Mouse (Mus musculus) adrenal gland (tissue): Measurements from ENCODE around the gene L2hgdh.

Experiments
- intact Hi-C: fragments of 180-260 bp; cut with DNase I; formaldehyde crosslinking; loops from one replicate; pipeline ENCODE4 v1.15.1; 2025

The L2hgdh gene

GRCm38 (mm10) chr12:69732221-69732620 lies 7.5 kb upstream of the L2hgdh start:
- intact Hi-C loops, result no loop called here

- intact Hi-C loops, result no loop called here
These were observed 5.6 kb upstream of the L2hgdh start for GRCm38 (mm10) chr12:69730306-69730705.

GRCm38 (mm10) chr12:69729246-69729645 lies 4.6 kb upstream of the L2hgdh start:
- intact Hi-C loops, result no loop called here

DNA sequence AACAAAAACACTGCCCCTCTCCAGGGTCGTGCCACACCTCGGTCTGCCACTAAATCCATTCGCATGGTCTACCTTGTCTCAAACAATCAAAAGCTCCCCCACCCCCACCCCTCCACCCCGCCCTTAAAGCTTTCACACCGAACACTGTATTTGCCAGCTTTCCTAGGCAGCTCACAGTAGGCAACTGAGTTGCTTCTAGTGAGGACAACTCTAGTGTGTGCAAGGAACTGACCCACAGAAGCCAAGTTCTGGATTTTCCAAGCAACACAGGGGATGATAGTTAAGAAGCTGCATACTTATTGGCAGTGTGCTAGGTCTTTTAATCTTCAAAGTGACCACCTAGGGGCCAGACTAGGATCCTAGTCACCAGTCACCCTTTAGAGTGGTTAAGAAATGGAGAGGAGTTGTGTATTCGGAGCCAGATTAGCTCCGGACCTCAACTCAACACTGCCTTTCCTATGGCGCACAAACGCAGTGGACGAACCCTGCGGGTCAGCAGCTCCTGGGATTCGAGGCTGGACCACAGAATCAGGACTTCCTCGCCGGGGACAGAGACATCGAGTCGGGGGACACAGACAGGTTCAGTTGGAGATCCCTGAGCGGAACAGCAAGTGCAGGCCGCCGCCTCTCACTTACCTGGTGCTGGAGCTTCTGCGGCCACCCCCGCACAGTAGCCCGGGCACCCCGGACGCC lies 509 bp downstream of the L2hgdh start:
- intact Hi-C loops, result no loop called here

DNA sequence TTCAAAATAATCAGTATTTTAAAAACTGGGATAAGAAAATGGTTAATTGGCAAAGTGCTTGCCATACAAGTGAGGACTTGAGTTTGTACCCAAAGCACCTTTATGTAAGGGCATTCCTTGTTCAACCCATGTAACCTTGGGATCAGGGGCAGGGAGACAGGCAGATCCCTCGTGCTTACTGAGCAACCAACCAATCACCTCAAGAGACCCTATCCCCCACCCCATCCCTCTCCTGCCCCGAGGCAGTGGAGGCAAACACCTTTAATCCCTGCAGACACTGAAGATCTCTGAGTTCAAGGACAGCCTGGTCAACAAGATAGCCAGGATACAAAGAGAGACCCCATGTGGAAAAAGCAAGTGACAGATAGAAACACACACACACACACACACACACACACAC lies 1.3 kb downstream of the L2hgdh start:
- intact Hi-C loops, result no loop called here

GRCm38 (mm10) chr12:69722857-69723256 lies 1.8 kb downstream of the L2hgdh start:
- intact Hi-C loops, result no loop called here

GRCm38 (mm10) chr12:69713628-69714027 lies 11.0 kb downstream of the L2hgdh start:
- intact Hi-C loops, result no loop called here

GRCm38 (mm10) chr12:69704799-69705458 lies 19.7 kb downstream of the L2hgdh start:
- intact Hi-C loops, result no loop called here

DNA sequence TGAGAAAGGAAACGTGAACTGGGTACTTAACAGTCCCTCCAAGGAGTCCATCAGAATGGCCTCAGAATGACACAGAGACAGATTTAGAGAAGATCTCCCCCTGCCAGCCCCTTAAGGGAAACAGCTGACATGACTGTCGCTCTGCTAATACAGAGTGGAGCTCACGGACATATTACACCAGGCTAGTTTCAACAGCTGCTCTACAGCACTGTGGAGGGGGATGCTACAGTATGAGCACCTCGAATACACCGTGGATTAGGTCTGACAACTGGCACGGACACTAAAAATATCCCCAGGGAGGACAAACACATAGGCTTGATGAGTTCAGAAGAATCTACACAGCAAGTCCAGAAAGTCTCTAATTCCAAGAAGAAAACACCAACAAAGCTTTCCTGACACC lies 26.3 kb downstream of the L2hgdh start:
- intact Hi-C loops, result loop anchor here (10.0 kb wide), 1 partner anchor 84 kb away; no protein-coding TSS in a partner anchor

DNA sequence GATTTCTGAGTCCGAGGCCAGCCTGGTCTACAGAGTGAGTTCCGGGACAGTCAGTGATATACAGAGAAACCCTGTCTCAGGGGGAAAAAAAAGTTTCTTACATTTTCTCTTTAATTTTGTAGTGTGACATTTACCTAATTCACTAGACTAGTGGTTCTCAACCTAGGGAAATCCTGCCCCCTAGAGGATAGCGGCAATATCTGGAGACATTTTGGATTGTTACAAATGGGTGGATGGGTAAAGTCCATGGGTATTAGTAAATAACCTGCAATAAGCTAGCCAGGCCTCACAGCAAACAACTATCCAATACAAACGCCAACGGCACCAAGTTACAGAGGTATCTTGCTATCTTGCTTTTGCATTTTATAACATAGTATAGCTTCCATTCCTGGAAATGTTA lies 27.9 kb downstream of the L2hgdh start:
- intact Hi-C loops, result loop anchor here (10.0 kb wide), 1 partner anchor 82 kb away; no protein-coding TSS in a partner anchor

GRCm38 (mm10) chr12:69693471-69693870 lies 31.2 kb downstream of the L2hgdh start:
- intact Hi-C loops, result loop anchor here (10.0 kb wide), 1 partner anchor 79 kb away; no protein-coding TSS in a partner anchor

GRCm38 (mm10) chr12:69690714-69691113 lies 34.0 kb downstream of the L2hgdh start:
- intact Hi-C loops, result loop anchor here (10.0 kb wide), 1 partner anchor 76 kb away; no protein-coding TSS in a partner anchor

DNA sequence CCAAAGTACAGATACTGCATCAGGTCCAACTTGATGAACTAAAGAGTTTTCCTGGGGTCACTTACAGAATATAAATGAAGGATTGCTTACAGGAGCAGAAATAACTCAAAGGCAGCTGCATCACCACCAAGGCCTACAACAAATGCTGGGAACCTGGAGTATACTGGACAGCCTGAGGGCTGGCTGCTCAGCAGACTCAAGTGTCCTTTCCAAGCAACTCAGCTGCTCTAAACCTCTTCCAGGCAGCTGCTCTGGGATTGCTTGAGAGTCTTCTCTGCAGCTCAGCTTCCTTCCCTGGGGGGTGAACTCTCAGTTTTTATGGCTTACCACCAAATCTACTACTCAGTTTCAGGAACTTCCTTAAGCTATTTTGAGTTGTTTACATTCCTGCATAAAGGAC lies 35.6 kb downstream of the L2hgdh start:
- intact Hi-C loops, result loop anchor here (10.0 kb wide), 1 partner anchor 114 kb away; no protein-coding TSS in a partner anchor

- intact Hi-C loops, result loop anchor here (10.0 kb wide), 1 partner anchor 114 kb away; no protein-coding TSS in a partner anchor
These were observed 36.3 kb downstream of the L2hgdh start for GRCm38 (mm10) chr12:69688368-69688767.

DNA sequence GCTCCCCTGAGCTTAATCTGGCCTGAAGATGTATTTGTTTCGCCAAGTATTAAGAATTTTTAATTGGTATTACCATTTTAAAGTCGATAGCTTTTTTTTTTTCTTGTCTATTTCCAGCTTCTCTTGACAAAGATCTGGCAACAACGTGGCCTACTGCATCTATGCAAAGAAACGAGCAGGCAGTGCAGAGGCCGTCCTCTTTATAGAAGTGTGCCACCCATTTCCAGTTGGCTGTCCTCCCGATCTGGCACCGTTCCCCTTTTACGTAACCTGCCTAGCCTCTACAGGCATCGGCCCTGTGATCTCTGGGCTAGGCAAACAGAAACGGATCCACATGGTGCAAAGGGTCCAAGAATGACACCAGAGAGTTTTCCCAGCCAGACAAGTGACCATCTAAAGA lies 41.1 kb downstream of the L2hgdh start:
- intact Hi-C loops, result loop anchor here (5.0 to 10.0 kb wide), 2 partner anchors 109 to 321 kb away; no protein-coding TSS in a partner anchor

DNA sequence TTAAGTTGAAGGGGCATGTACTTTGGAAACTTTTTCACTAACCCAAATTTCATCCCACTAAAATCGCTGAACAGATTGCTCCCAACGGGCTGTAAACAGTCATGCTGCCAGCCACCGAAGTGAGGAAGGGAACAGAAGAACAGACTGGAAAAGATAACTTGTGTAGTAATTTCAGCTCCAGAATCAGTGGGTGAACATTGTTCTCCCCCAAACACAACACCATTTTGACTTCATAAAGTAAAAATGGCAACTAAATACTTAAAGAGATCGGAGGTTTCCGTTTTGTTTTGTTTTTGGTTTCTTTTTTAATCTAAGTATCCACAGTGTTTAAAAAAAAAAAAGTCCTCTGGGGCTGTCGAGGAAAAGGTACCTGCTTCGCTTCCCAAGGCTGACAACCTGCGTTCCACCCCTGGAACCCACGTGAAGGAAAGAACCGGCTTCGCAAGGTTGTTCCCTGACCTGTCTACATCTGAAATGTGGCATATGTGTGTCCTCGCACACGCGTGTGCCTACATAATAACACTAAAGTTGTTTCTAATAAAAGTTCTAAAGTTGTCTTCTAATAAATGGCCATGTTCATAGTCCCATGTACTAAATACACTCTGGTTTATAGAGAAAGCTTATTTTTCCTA lies 41.8 kb downstream of the L2hgdh start:
- intact Hi-C loops, result loop anchor here (5.0 to 10.0 kb wide), 2 partner anchors 108 to 321 kb away; no protein-coding TSS in a partner anchor

- intact Hi-C loops, result loop anchor here (5.0 to 10.0 kb wide), 2 partner anchors 107 to 320 kb away; no protein-coding TSS in a partner anchor
These were observed 42.4 kb downstream of the L2hgdh start for GRCm38 (mm10) chr12:69682065-69682787.

DNA sequence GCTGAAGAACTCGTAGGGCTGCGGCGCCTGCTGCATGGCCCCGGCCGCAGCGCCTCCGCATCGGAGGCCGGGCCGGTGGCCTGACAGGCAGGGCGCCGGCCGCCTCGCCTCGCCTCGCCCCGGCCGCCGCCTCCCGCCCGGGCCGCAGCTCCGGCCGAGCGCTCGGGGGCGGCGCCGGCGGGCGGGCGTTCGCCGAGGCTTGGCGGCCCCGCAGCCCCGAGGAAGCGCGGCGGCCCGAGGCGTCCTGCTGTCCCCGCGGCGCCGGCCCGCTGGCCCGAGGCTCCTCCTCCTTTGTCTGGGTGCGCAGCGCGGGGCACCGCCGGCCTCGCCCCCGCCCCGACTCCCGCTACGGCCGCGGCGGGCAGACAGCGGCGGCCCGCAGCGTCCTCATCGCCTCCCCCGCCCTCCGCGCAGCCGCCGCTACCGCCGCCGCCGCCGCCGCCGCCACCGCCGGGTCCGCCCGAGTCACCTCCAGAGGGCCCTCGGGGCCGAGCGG lies 43.1 kb downstream of the L2hgdh start, which contains the start of gene Sos2:
Gene Sos2, minus strand, starts transcription at position 287 of the 496 bp plus-strand sequence.
- intact Hi-C loops, result loop anchor here (5.0 to 10.0 kb wide), 2 partner anchors 107 to 319 kb away; no protein-coding TSS in a partner anchor

DNA sequence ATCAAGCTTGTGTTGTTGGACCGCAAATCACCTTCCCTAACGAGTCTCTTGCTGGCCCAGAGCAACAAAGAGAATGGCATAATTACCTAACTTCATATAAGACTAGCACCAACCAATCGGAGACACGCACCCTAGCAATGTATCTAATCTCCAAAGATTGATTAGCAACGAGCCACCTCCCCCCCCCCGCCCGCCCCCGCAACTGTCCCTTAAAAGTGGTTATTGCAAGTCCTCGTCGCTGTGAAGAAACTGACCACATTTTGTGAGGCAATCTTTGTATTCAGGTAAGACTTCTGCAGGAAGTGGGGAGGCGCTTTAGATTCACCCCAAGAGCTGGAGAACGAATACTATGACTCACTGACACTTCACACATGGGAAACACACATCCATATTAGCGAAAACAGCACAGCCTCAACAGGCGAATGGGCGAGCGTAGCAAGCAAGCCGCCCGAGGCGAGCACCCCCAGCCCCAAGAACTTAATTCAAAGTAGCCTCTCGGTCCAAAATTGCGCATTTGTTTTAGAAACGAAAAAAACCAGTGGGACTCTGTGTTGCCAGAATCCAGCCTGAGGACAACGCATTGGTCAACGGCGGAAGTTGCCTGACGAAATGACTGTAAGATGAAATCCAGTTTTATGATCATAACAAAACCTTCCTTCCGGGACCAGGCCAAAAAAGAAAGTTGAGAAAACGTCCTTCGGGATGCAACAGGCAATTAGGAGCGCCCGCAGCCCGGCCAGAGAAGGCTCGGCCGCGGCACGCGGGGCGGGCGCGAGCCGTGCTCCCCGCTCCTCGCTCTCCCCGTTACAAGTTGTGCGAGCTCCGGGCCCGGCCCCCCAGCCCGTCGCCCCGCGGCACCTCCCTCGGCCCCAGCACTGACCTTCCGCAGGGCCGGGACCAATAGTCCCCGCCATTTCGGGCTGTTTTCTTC lies 43.8 kb downstream of the L2hgdh start:
- intact Hi-C loops, result loop anchor here (5.0 to 10.0 kb wide), 2 partner anchors 106 to 319 kb away; no protein-coding TSS in a partner anchor
